Mouse (Mus musculus) retina, adult 2 months (tissue): Measurements from ENCODE around the gene Mdm2.

Experiments
- DNase-seq: peaks from one replicate; pipeline ENCODE4 v3.0.0-alpha.2; 2012; ENCODE audit warnings: low read depth, low spot score

Mdm2 gene

DNA sequence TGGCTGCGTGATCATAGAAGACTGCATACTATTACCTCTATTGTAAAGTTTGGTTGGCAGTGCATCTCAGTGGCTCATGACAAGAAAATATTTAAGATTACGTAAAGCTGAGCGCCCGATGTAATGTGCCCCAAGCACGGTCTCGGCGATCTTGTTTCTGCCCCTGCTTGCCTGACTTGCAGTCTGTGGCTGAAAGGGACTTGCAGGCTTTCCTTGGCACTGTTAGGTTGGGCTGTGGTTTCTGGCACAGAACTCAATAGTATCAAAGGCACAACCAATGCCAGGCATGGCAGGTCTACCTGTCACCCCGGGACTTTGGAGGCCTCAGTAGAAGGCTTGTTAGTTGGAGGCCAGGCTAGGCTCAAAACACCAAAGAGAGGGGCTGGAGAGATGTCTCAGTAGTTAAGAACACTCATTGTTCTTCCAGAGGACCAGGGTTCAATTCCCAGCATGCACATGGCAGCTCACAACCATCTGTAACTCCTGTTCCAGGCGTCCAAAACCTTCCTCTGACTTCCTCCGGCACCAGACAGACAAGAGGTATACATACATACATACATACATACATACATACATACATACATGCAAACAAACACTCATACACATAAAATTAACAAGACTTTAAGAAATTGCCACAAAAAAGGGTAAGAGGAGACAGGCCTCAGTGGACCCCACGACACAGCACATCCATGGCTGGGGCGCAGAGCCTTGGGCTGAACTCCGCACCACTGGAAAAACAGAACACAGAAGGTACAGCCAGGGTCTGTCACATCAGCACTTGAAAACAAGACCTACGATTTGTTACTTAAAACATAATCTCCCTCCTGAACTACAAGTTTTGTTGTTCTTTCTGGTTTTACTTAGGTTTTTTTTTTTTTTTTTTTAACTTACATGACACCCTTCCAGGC, 51.8 kb downstream of the Mdm2 start:
- DNase-seq = no peak

DNA sequence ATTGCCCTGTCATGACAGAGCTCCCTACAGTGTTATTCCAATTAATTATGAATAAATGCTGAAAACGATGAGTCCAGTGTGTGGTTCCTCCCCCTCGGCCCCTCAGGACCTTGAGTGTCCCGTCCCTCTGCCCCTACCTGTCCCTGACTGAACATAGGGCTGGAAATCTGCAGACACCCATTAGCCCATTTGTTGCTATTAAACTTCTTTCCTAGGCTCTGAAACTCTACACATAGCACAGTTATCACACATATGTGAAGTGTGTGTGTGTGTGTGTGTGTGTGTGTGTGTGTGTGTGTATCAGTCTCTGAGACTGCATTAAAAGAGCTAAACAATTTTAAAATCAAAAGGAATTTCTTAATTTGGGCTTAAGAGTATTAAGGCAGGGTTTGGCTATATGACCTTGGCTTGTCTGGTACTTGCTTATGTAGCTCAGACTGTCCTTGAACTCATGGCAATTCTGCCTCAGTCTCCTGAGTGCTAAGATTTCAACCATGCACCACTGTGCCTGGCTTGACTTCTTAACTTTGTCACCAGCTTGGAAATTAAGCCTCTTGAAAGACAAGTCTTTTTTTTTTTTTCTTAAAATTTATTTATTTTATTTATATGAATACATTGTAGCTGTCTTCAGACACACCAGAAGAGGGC, 52.8 kb downstream of the Mdm2 start:
- no peak for DNase-seq

DNA sequence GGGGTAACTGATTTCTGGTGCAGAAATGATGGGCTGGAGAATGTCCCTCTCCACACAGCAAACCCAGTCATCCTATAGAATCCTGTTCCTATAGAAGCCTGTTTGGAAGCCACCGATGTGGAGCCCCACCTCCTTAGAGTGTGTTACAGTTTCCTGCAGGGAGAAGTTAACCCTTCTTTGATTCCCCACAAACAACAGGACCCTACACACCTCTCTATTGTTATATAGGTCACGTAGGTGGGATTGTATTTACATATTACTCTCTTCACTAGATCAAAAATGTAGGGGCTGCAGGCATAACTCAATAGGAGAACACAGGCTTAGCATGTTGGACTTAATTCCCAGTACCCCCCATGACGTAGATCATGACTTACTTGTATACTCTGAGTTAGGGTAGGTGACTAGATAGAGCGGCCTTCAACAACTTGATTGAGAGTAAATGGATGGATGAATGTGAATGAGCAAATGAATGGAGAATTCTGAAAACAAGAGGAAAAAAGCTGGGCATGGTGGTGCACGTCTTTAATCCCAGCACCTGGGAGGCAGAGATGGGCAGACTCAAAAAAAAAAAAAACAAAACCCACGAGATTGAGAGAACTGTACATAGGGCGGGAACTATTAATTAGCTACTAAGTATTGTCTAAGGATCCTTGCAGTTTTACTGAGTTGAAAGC, 53.4 kb downstream of the Mdm2 start:
- DNase-seq = no peak

DNA sequence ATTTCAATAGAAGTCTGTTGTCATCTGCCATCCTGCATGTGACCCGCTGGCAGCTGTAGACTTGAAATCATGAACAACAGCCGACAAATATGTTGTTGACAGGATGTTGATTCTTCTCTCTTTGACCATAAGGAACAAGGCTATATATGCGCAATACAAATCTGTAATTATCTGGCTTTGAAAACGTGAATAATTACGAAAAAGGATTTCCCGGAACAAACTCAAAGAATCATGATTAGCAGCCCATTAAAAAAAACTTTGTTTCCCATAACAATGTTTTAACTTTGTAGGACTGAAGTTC, 53.9 kb downstream of the Mdm2 start:
- DNase-seq = no peak

DNA sequence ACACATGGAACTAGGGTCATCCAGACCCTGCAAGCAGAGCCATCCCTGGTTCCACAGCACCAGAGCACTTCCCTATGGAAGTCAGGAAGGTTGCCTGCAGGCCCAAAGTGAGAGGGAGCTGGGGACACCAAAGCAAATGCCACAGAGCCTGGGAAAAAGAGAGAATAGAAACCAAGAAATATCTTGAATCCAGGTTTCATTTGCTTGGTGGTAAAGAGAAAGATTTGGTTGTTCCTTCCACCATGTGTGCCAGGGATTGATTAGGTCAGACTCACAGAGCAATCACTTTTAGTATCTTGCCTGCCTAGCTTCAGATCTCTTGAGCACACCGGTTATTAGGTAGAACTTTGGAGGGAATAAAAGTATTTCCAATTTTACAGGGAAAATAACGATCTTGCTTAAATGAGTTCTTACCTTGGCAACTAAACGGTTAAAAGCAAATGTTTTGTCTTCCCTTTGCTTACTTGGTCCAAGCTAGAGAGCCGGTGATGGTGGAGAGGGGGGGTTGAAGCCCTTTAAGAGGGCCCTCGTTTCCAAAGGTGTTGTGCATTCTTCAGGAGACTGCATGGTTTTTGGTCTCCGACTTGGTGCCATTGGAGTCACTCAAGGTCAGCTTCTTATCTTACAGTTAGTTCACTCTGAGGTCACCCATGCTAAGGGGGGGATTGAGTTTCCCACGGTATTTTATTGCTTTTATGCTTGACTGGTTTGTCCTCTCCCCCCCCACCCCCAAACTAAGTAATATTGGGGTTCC, 54.5 kb downstream of the Mdm2 start:
- DNase-seq = no peak

DNA sequence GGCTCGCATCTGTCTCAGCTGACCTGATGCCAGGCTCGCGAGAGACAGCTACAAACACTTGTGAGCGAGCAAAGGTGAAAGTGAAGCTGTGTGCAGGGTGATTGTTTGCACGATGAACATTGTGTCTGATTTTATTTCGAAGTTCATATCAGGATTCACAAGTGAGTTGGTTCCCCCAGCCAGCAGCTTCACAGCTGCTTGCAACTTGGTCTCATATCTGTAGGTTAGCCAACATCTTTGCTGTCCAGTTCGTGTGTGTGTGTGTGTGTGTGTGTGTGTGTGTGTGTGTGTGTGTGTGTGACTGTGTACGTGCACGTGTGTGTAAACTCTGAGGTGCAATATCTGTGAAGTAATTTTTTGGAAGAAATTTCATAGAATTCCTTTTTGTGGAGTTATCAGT, 55.1 kb downstream of the Mdm2 start:
- no peak for DNase-seq

DNA sequence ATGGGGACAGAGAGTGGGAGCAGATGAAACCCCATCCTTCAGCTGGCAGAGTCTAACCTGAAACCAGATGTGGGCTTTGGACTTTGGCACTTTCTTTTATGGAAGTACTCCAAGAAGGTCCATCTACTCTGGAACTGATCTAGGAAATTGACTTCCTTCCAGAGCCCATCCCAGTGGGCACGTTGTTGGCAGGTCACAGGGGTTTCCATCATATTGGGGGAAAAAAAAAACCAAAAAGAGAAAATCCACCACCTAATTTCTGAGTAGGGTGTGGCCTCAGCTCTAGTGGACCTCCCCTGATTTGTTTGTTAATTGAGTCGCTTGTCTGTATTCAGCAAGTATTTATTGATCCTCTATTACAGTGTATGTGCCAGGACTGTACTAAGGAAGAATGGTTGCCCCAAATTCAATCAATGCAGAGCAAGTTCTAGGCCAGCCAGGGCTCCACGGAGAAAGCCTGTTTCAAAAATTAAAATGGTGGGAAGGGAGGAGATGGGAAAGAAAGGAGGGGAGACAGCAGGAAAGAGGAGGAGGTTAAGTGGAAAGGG, 55.9 kb downstream of the Mdm2 start:
- DNase-seq = no peak

DNA sequence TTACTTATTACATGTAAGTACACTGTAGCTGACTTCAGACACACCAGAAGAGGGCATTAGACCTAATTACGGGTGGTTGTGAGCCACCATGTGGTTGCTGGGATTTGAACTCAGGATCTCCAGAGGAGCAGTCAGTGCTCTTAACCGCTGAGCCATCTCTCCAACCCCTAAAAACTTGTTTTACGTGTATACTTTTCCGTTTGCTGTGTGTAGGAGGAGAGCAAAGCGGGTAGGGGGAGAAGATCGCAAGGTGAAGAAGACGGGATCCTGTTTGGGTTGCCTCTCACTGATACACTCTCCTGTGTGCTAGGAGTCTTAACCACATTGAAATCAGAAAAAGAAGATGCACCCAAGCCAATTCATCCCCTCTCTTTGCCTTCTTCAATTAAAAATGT, 56.8 kb downstream of the Mdm2 start:
- DNase-seq = no peak

DNA sequence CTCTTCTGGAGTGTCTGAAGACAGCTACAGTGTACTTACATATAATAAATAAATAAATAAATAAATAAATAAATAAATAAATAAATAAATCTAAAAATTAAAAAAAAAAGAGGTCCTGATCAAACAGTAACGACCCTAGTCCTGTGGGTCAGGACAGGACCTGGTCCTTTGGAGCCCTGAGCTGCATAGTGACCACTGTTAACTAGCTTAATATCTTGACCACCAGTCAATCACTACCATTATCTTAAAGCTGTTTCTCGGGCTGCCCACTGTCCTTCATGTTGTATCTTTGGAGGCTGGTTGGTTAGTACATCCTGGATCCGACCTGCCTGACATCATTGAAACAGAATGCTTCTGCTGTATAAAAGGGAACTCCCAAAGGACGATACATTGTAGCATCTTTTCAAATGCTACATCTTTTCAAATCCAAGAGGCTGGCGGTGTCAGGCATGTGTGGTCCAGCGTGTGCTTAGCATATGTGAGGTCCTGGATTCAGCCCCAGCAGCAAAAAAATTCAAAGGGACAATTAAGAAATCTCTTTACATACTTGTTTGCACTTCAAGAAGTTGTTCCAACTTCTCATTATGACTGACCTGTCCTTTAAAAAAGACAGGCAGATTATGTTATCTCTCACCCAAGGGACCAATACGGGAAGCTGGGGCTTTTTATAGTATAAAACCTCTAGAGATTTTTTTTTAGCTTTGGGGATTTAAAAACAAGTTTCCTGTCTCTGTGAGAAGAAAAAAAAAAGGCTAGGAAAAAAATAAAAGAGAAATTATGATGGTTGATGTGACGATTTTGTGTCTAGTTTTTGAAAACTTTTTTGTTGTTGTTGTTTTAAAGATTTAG, 57.4 kb downstream of the Mdm2 start:
- no peak for DNase-seq

DNA sequence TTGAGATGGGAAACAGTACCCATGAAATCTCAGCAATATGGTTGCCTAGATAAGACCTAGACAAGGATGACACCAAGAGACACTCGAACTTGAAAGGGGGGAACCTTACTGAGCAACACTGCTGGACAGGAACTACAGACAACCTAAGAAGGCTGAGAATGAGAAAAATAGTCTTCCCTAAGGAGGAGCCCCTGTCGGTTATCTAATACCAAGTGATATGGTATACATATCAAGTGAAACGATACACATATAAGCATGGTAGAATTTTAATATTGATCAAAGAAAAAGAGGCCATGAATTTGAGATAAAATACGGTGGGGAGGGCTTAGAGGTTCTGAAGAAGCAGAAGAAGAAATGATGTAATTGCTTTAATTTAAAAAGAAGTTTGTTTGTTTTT, 58.2 kb downstream of the Mdm2 start:
- DNase-seq = no peak

DNA sequence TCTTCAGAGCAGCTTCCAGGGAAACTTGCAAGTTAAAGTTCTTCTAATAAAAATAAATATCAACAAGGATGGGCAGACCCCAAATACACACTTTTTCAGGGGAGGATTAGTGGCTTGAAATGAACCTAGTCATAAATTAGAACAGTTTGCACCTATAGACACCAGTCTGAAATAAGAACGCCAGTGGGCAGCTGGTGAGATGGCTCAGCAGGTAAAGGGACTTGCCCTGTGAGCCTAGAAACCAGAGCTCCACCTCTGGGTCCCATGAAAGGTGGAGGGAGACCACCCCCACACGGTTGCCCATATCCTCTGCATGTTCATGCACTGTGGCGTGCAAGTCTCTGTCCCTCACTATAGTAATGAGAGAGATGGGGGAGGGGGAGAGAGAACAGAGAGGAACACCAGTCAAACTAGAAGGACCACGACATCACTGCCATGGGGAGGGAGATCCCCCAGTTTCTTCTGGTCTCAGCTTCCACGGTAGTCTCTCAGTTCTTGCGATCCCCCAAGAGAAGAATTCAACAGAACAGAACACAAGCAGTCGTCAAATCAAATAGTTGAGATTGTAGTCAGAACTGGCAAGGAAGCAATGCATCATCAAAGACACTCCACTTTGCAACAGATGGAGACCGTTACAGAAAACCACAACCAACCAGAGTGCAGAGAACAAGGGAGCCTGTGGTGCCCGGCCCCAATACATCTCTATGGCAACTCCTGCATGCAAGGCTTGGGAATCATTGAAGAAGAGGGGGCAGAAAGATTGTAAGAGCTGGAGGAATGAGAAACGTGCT, 58.8 kb downstream of the Mdm2 start:
- DNase-seq = no peak

DNA sequence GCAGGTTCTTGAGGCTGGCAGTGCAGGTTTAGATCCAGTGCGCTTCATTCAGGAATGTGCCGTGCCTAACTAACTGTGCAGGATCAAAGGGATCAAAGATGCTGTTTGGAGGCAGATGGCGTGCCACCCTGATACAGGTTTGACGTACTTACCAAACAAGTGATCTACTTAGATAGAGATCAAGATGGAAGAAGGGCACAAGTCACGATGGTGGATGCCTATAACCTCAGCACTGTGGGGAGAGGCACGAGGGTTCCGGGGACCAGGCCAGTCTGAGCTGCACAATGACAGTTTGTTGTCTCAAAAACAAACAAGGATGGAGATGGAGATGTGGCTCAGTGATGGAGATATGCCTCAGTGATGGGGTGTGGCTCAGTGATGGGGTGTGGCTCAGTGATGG, 59.8 kb downstream of the Mdm2 start:
- no peak for DNase-seq

DNA sequence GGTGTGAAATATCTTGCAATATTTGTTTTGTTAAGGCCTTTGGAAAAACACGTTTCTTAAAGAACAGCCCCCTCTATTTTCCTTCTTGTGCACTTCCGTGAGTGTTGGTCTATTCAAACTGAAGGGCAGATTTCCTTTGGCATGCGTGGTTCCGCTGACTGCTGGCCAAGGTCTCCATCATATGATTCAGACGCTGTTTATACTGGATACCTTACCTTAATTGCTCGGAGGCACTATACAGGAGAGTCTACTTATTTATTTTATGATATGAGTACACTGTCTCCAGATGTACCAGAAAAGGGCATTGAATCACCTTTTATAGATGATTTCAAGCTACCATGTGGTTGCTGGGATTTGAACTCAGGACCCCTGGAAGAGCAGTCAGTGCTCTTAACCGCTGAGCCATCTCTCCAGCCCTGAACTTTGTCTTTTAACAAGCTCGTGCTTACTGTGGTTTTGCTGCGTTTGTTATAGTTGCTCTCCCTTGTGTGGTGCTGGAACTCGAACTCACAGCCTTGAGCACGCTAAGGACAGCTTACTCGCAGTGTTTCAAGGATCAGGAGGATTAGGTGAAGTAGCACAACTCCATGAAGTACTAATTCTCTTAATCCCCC, 60.4 kb downstream of the Mdm2 start:
- no peak for DNase-seq

DNA sequence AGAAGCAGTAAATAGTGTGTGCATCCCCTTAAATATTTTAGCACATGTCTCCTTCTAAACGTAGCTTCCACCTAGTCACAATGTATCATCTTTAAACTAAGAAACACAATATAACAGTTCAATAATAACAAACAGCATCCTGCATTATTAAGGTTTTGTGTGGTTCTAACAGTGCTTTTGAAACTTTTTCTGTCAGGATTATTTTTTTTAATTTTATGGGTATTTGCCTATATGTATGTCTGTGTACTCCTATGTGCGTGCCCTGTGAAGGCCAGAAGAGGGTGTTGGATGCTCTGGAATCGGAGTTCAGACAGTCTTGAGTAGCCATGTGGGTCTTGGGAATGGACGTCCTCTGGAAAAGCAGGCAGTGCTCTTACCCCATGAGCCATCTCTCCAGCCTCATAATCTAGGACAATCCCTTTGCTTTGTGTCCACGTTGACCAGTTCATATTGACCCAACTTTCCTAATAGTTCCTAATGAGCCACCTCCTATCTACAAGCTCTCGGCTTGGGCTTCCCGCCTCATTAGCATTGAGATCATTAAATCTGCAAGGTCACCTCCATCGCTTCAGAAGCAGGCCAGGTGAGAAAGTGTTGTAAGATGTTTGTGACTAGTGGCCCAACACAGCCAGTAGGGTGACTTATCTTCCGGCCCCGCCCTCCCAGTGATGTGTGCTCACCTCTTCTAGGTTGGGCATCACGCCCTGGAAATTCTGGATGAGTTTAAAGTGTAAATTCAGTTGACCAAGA, 61.1 kb downstream of the Mdm2 start:
- DNase-seq = no peak

DNA sequence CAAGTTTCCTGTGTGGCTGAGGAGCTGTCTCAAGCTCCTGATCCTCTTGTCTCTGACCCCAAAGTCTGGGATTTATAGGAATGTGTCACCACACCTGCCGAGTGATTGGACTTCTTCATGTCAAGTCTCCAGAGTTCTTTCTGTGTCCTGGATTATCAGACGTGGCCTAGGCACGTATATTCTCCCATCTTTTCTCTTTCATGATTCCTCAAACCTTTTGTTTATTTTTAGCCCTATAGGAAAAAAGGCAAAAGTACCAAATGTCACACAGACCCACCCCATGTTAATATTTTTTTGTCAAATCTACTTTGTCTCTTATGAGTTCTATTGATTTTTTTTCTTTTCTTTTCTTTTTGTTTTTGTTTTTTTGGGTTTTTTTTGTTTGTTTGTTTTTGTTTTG, 61.9 kb downstream of the Mdm2 start:
- DNase-seq = no peak

DNA sequence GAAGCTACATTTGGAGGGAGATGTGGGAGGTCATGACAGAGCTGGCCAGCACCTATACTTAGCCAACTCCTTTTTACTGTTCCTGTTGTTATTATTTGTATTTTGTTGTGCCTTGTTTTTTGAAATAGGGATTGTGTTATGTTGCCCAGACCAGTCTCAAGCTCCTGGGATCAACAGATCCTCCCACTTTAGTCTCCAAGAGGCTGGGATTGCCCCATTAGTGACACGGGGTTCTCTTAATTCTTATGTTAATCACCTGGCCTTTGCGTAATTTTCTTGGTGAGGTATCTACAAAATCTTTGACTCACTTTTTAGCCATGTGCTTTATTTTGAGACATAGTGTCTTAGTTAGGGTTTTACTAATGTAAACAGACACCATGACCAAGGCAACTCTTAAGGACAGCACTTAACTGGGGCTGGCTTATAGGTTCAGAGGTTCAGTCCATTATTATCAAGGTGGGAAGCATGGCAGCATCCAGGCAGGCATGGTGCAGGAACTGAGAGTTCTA, 62.5 kb downstream of the Mdm2 start:
- no peak for DNase-seq

DNA sequence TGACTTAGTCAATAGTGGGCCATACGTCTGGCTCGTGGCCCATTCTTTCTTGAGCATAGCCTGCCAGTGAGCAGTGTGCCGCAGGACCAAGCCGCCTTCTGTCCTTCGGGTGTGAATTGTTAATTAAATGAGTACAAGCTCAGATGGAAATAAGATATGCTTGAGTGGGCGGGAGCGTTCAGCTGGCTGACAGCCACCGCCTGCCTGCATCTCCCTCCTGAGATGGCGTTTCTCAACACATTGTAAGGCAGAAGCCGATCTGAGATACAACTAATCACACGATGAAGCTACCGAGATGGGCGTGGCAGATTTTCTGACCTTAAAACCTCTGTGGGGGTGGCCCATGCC, 63.4 kb downstream of the Mdm2 start:
- DNase-seq = no peak

DNA sequence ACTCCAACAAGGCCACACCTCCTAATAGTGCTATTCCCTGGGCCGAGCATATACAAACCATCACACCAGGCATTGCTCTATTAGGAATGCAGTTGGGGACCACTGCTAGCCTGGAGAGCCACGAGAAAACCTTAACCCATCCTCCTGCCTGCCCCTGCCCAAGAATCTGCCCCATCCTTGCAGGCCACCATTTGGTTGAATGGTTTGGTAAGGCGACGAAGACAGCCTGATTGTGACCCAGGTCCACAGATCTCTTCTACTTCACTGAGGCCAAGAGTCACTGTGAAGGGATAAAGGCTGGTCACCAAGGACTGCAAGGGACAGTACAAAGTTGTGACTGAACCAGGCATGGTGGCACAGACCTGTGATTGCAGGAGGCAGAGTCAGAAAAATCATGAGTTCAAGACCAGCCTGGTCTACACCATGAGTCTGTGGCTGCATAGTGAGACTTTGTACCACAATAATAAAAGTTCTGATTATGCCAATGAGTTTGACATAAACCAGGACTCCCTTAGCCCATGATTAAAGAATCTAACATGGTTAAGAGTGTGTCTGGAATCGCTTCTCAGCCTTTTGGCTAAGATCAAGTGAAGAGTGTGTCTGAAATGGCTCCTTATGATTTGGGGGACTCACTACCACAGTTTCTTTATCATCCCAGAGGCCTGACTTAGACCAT, 63.9 kb downstream of the Mdm2 start:
- DNase-seq = no peak
